Mouse (Mus musculus): ENCODE data around the gene Myzap. TPM values are rescaled to one million over a fixed set of nuclear protein-coding genes. Genes with fewer than 3 reads are reported as not detected.

The Myzap gene
- polyA plus RNA-seq, 1 experiment from 2014 or later = 2.3 TPM

- no peak overlapping the region for H3K4me2 ChIP-seq
- WGBS = 79% methylated on average over 3 of the region's 3 CpGs
- ATAC-seq (ENCODE audit: low FRiP score, low read depth) = no peak
- no peaks in the 10 kb centered on the region for H3K27me3 ChIP-seq
- no peaks in the 10 kb centered on the region for H3K36me3 ChIP-seq
- no peaks in the 10 kb centered on the region for H3K4me1 ChIP-seq (replicated peaks)
- H3K27ac ChIP-seq (replicated peaks) = no peak overlapping the region
- no peaks in the 10 kb centered on the region for H3K9me3 ChIP-seq
- no peak overlapping the region for H3K9ac ChIP-seq
- H3K4me3 ChIP-seq = no peak overlapping the region
These were observed 126.0 kb downstream of the Myzap start for GRCm38 (mm10) chr9:71466111-71466510.

GRCm38 (mm10) chr9:71463072-71463667 is 129.0 kb downstream of the Myzap start:
- no peak overlapping the region for H3K4me2 ChIP-seq
- H3K4me3 ChIP-seq = no peak overlapping the region
- no peak overlapping the region for H3K9ac ChIP-seq
- H3K9me3 ChIP-seq = no peaks in the 10 kb centered on the region
- no peaks in the 10 kb centered on the region for H3K36me3 ChIP-seq
- no peaks in the 10 kb centered on the region for H3K27me3 ChIP-seq
- no peaks in the 10 kb centered on the region for H3K4me1 ChIP-seq (replicated peaks)
- no peak overlapping the region for H3K27ac ChIP-seq (replicated peaks)
- ATAC-seq (ENCODE audit: low FRiP score, low read depth) = no peak
- 74% methylated on average over 13 of the region's 13 CpGs for WGBS

DNA sequence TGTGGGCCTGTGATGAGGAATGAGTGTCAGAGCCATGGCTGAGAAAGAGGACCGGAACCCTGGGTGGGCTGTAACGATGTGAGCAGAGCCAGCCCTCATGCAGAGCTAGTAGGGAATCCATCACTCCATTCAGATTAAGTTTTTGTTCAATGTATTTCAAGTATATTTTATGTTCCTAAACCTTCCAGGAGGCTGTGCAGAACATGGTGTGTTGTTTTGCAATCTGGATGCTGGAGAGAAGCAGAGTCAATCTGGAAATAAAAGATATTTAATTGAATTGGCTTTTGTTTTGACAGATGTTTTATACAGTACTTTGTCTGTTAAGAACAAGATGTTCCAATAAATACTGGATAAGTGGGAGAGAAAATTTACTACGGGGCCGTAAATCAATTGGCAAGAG is 135.4 kb downstream of the Myzap start:
- no peaks in the 10 kb centered on the region for H3K36me3 ChIP-seq
- no peaks in the 10 kb centered on the region for H3K9me3 ChIP-seq
- H3K9ac ChIP-seq = no peak overlapping the region
- H3K4me3 ChIP-seq = no peak overlapping the region
- no peak overlapping the region for H3K4me2 ChIP-seq
- no peak overlapping the region for H3K27ac ChIP-seq (replicated peaks)
- H3K27me3 ChIP-seq = no peaks in the 10 kb centered on the region
- no peaks in the 10 kb centered on the region for H3K4me1 ChIP-seq (replicated peaks)
- 85% methylated on average over 4 of the region's 4 CpGs for WGBS
- no peak for ATAC-seq (ENCODE audit: low FRiP score, low read depth)

Other genes starting within 250 kb of the Myzap start
- gene Polr2m, start 106.4 kb downstream of the Myzap start, polyA plus RNA-seq (2015; fragmentation: Nextera tagmentation; extraction: Ambion mirVana) = 337 and 343 TPM in 2 replicates
- gene Cgnl1, start 179.2 kb upstream of the Myzap start, polyA plus RNA-seq (2015; fragmentation: Nextera tagmentation; extraction: Ambion mirVana) = 6.7 and 7.0 TPM in 2 replicates